ENCODE assay signal across 8 mouse cellular contexts in genomic region chr5:36722415-36722856, GRCm38 (mm10). TPM values are rescaled to one million over a fixed set of nuclear protein-coding genes. Genes with fewer than 3 reads are reported as not detected.
A peak's percentile ranks its signal among the peaks of the same experiment; 100 is the strongest.
DNase-seq lines count a peak whose midpoint lies in the region; ATAC-seq lines count a peak whose summit lies in the region.

No protein-coding gene starts in this region.

- intact Hi-C loops in gastrocnemius, postnatal 36 days (cut with DNase I) = no loop called here
- intact Hi-C loops in left cerebral cortex, postnatal 36 days (cut with DNase I) = no loop called here

- no peaks in the 10 kb centered on the region for H3K27me3 ChIP-seq in midbrain, embryonic 15.5 days (replicated peaks)

- no peak overlapping the region for H3K9ac ChIP-seq in midbrain, embryonic 15.5 days

- no peaks in the 10 kb centered on the region for H3K36me3 ChIP-seq in midbrain, embryonic 15.5 days (replicated peaks)

- 80% methylated on average over 6 of the region's 6 CpGs for WGBS in midbrain, embryonic 15.5 days

- no peak overlapping the region for H3K4me2 ChIP-seq in midbrain, embryonic 15.5 days

- H3K9me3 ChIP-seq in midbrain, embryonic 15.5 days = no peaks in the 10 kb centered on the region

- H3K4me3 ChIP-seq in midbrain, embryonic 15.5 days = no peak overlapping the region

- no peak for ATAC-seq in midbrain, embryonic 15.5 days (replicated peaks)

- peak; percentile 60 for DNase-seq in gastrocnemius, adult 18-20 months (ENCODE audit: low spot score)
- no peak for DNase-seq in gastrocnemius, postnatal 36 days
- DNase-seq in adrenal gland, adult 18-20 months (ENCODE audit: low spot score in 2 of 2) = peak; percentile 28 to 40
- DNase-seq in heart, postnatal 4 days = peak; percentile 45
- peak; percentile 63 for DNase-seq in naive thymus-derived CD4-positive, alpha-beta T cell, adult 2 months (ENCODE audit: low read depth)
- no peak for DNase-seq in retina, embryonic 14.5 days (ENCODE audit: low spot score)
- DNase-seq in left cerebral cortex, postnatal 36 days (ENCODE audit: low spot score in 2 of 2) = no peak

- H3K4me1 ChIP-seq in midbrain, embryonic 15.5 days = no peaks in the 10 kb centered on the region

- no peak overlapping the region for H3K27ac ChIP-seq in midbrain, embryonic 15.5 days

RNA-seq across cellular contexts. Expression of gene Bloc1s4, which starts 26.0 kb away (rescaled TPM):
- total RNA-seq in gastrocnemius, adult 18-20 months (2021) = 10 to 100 TPM in 1 of 2 experiments, 1 to 10 TPM in 1; 9.4 to 10.1 TPM
- total RNA-seq in gastrocnemius, postnatal 36 days (2021) = 1 to 10 TPM; 6.7 to 7.8 TPM
- total RNA-seq in adrenal gland, adult 18-20 months (2021) = 10 to 100 TPM; 27.0 to 35.8 TPM
- 10 to 100 TPM; 11.6 to 13.7 TPM for total RNA-seq in heart, postnatal 4 days (2021)
- polyA plus RNA-seq in midbrain, embryonic 15.5 days (2015; fragmentation: Nextera tagmentation; extraction: Ambion mirVana) = 27.9 and 31.3 TPM in 2 replicates
- 10 to 100 TPM; 17.3 to 22.5 TPM for total RNA-seq in left cerebral cortex, postnatal 36 days (2021)

RNA-seq across cellular contexts. Expression of gene D5Ertd579e, which starts 26.6 kb away (rescaled TPM):
- 10 to 100 TPM; 88.1 to 91.1 TPM for total RNA-seq in gastrocnemius, adult 18-20 months (2021)
- 10 to 100 TPM; 70.4 to 74.0 TPM for total RNA-seq in gastrocnemius, postnatal 36 days (2021)
- total RNA-seq in adrenal gland, adult 18-20 months (2021) = 10 to 100 TPM; 73.9 to 87.5 TPM
- total RNA-seq in heart, postnatal 4 days (2021) = 100 to 1,000 TPM; 101 to 105 TPM
- 40.3 and 44.0 TPM in 2 replicates for polyA plus RNA-seq in midbrain, embryonic 15.5 days (2015; fragmentation: Nextera tagmentation; extraction: Ambion mirVana)
- 100 to 1,000 TPM in 1 of 2 experiments, 10 to 100 TPM in 1; 90.2 to 105 TPM for total RNA-seq in left cerebral cortex, postnatal 36 days (2021)

Comparison
In these comparisons a context has a peak if more than half of its experiments do, and no peak if none do; other contexts are left out.
1. DNase-seq: peak in gastrocnemius, adult 18-20 months (single experiment), adrenal gland, adult 18-20 months (2 of 2), heart, postnatal 4 days (single experiment) and naive thymus-derived CD4-positive, alpha-beta T cell, adult 2 months (single experiment); none in gastrocnemius, postnatal 36 days (0 of 2), retina, embryonic 14.5 days (single experiment) and left cerebral cortex, postnatal 36 days (0 of 2).